Mouse (Mus musculus): Measurements from ENCODE around the gene Rnf144b.
A peak's percentile ranks its signal among the peaks of the same experiment; 100 is the strongest.

Gene Rnf144b

GRCm38 (mm10) chr13:47248289-47249010, 126.0 kb downstream of the Rnf144b start:
- no peak for ATAC-seq (ENCODE audit: insufficient number of reproducible peaks, low FRiP score, low TSS enrichment)

GRCm38 (mm10) chr13:47250615-47251014, 128.2 kb downstream of the Rnf144b start:
- no peak for ATAC-seq (ENCODE audit: insufficient number of reproducible peaks, low FRiP score, low TSS enrichment)

GRCm38 (mm10) chr13:47251114-47251764, 128.8 kb downstream of the Rnf144b start:
- no peak for ATAC-seq (ENCODE audit: insufficient number of reproducible peaks, low FRiP score, low TSS enrichment)

GRCm38 (mm10) chr13:47253711-47254110, 131.3 kb downstream of the Rnf144b start:
- no peak for ATAC-seq (ENCODE audit: insufficient number of reproducible peaks, low FRiP score, low TSS enrichment)

GRCm38 (mm10) chr13:47259297-47259696, 136.8 kb downstream of the Rnf144b start:
- ATAC-seq (ENCODE audit: insufficient number of reproducible peaks, low FRiP score, low TSS enrichment) = no peak

- no peak for ATAC-seq (ENCODE audit: insufficient number of reproducible peaks, low FRiP score, low TSS enrichment)
Measured at GRCm38 (mm10) chr13:47261961-47262360, 139.5 kb downstream of the Rnf144b start.

- ATAC-seq (ENCODE audit: insufficient number of reproducible peaks, low FRiP score, low TSS enrichment) = peak; percentile 64; the same call in 1 of the 2 replicates
Measured at GRCm38 (mm10) chr13:47264382-47264781, 141.9 kb downstream of the Rnf144b start.

GRCm38 (mm10) chr13:47266411-47266810, 144.0 kb downstream of the Rnf144b start:
- no peak for ATAC-seq (ENCODE audit: insufficient number of reproducible peaks, low FRiP score, low TSS enrichment)

GRCm38 (mm10) chr13:47268227-47268626, 145.8 kb downstream of the Rnf144b start:
- ATAC-seq (ENCODE audit: insufficient number of reproducible peaks, low FRiP score, low TSS enrichment) = no peak

GRCm38 (mm10) chr13:47272928-47273327, 150.5 kb downstream of the Rnf144b start:
- ATAC-seq (ENCODE audit: insufficient number of reproducible peaks, low FRiP score, low TSS enrichment) = no peak

GRCm38 (mm10) chr13:47273487-47273886, 151.0 kb downstream of the Rnf144b start:
- ATAC-seq (ENCODE audit: insufficient number of reproducible peaks, low FRiP score, low TSS enrichment) = no peak

- ATAC-seq (ENCODE audit: insufficient number of reproducible peaks, low FRiP score, low TSS enrichment) = no peak
Measured at GRCm38 (mm10) chr13:47274139-47274538, 151.7 kb downstream of the Rnf144b start.

GRCm38 (mm10) chr13:47277000-47277823, 154.8 kb downstream of the Rnf144b start:
- ATAC-seq (ENCODE audit: insufficient number of reproducible peaks, low FRiP score, low TSS enrichment) = no peak

- ATAC-seq (ENCODE audit: insufficient number of reproducible peaks, low FRiP score, low TSS enrichment) = no peak
Measured at GRCm38 (mm10) chr13:47277824-47278290, 155.4 kb downstream of the Rnf144b start.

- no peak for ATAC-seq (ENCODE audit: insufficient number of reproducible peaks, low FRiP score, low TSS enrichment)
Measured at GRCm38 (mm10) chr13:47282221-47282620, 159.8 kb downstream of the Rnf144b start.

- peak; percentile 71 for ATAC-seq (ENCODE audit: insufficient number of reproducible peaks, low FRiP score, low TSS enrichment)
Measured at GRCm38 (mm10) chr13:47288449-47288848, 166.0 kb downstream of the Rnf144b start.

- ATAC-seq (ENCODE audit: insufficient number of reproducible peaks, low FRiP score, low TSS enrichment) = no peak
Measured at GRCm38 (mm10) chr13:47296465-47296864, 174.0 kb downstream of the Rnf144b start.

All from cerebellum, adult (tissue).